Mouse (Mus musculus): ENCODE measurements at regions not wholly inside any gene's neighbourhood (a gene's known extent, or its start where the extent isn't known, plus 50 kb on each side); places are given as distances from the start of the nearest gene placed in this dataset.

GRCm38 (mm10) chr5:50820674-50821073 is 746.9 kb downstream of the Ppargc1a start:
- Histone ChIP-seq H3K4me3 (ENCODE audit: low read depth, low read length) (no peak overlapping the region), H3K9me3 (ENCODE audit: low read length) (no peaks in the 10 kb centered on the region), H3K4me1 (ENCODE audit: insufficient read depth, low read depth, low read length) (no peaks in the 10 kb centered on the region), H3K4me2 (replicated peaks; ENCODE audit: low read depth, low read length) (no peak overlapping the region), H3K36me3 (ENCODE audit: insufficient read depth, low read length) (no peaks in the 10 kb centered on the region), H3K9ac (replicated peaks; ENCODE audit: low read depth) (no peak overlapping the region), H3K27ac (ENCODE audit: low read length) (no peak overlapping the region), H3K27me3 (replicated peaks; ENCODE audit: insufficient read depth, low read length) (no peaks in the 10 kb centered on the region)
- no peak for TF ChIP-seq CTCF (IDR thresholded peaks at IDR 0.05)
- TF ChIP-seq EP300 (IDR thresholded peaks at IDR 0.05), result no peak
- 87% methylated on average over 2 of the region's 2 CpGs for WGBS
- DNase-seq (ENCODE audit: low spot score), result no peak
- ATAC-seq, result no peak

GRCm38 (mm10) chr5:50819959-50820358 is 747.6 kb downstream of the Ppargc1a start:
- no peak overlapping the region for H3K9ac ChIP-seq (replicated peaks; ENCODE audit: low read depth)
- ATAC-seq, result no peak
- H3K27me3 ChIP-seq (replicated peaks; ENCODE audit: insufficient read depth, low read length), result no peaks in the 10 kb centered on the region
- no peak overlapping the region for H3K27ac ChIP-seq (ENCODE audit: low read length)
- no peaks in the 10 kb centered on the region for H3K4me1 ChIP-seq (ENCODE audit: insufficient read depth, low read depth, low read length)
- no peak overlapping the region for H3K4me3 ChIP-seq (ENCODE audit: low read depth, low read length)
- no peak for DNase-seq (ENCODE audit: low spot score)
- TF ChIP-seq CTCF (IDR thresholded peaks at IDR 0.05) (no peak), EP300 (IDR thresholded peaks at IDR 0.05) (no peak)
- H3K4me2 ChIP-seq (replicated peaks; ENCODE audit: low read depth, low read length), result no peak overlapping the region
- no peaks in the 10 kb centered on the region for H3K9me3 ChIP-seq (ENCODE audit: low read length)
- no peaks in the 10 kb centered on the region for H3K36me3 ChIP-seq (ENCODE audit: insufficient read depth, low read length)

GRCm38 (mm10) chr5:50795310-50795709 is 736.5 kb upstream of the Adgra3 start:
- no peaks in the 10 kb centered on the region for H3K4me1 ChIP-seq (ENCODE audit: insufficient read depth, low read depth, low read length)
- no peak overlapping the region for H3K27ac ChIP-seq (ENCODE audit: low read length)
- WGBS, result 68% methylated on average over 4 of the region's 4 CpGs
- TF ChIP-seq EP300 (IDR thresholded peaks at IDR 0.05) (no peak), CTCF (IDR thresholded peaks at IDR 0.05) (no peak)
- H3K9ac ChIP-seq (replicated peaks; ENCODE audit: low read depth), result no peak overlapping the region
- no peaks in the 10 kb centered on the region for H3K36me3 ChIP-seq (ENCODE audit: insufficient read depth, low read length)
- ATAC-seq (no peak), DNase-seq (ENCODE audit: low spot score) (no peak)
- no peak overlapping the region for H3K4me3 ChIP-seq (ENCODE audit: low read depth, low read length)
- no peaks in the 10 kb centered on the region for H3K27me3 ChIP-seq (replicated peaks; ENCODE audit: insufficient read depth, low read length)
- H3K4me2 ChIP-seq (replicated peaks; ENCODE audit: low read depth, low read length), result no peak overlapping the region
- H3K9me3 ChIP-seq (ENCODE audit: low read length), result no peaks in the 10 kb centered on the region

GRCm38 (mm10) chr5:50794453-50795169 is 735.8 kb upstream of the Adgra3 start:
- no peaks in the 10 kb centered on the region for H3K9me3 ChIP-seq (ENCODE audit: low read length)
- H3K27ac ChIP-seq (ENCODE audit: low read length), result no peak overlapping the region
- no peaks in the 10 kb centered on the region for H3K4me1 ChIP-seq (ENCODE audit: insufficient read depth, low read depth, low read length)
- H3K9ac ChIP-seq (replicated peaks; ENCODE audit: low read depth), result no peak overlapping the region
- no peaks in the 10 kb centered on the region for H3K27me3 ChIP-seq (replicated peaks; ENCODE audit: insufficient read depth, low read length)
- H3K4me3 ChIP-seq (ENCODE audit: low read depth, low read length), result no peak overlapping the region
- WGBS, result 75% methylated on average over 2 of the region's 2 CpGs
- no peak overlapping the region for H3K4me2 ChIP-seq (replicated peaks; ENCODE audit: low read depth, low read length)
- no peaks in the 10 kb centered on the region for H3K36me3 ChIP-seq (ENCODE audit: insufficient read depth, low read length)
- ATAC-seq (no peak), DNase-seq (ENCODE audit: low spot score) (no peak)
- TF ChIP-seq CTCF (IDR thresholded peaks at IDR 0.05) (no peak), EP300 (IDR thresholded peaks at IDR 0.05) (no peak)

- DNase-seq (ENCODE audit: low spot score) (no peak), ATAC-seq (no peak)
- H3K4me3 ChIP-seq (ENCODE audit: low read depth, low read length), result no peak overlapping the region
- TF ChIP-seq EP300 (IDR thresholded peaks at IDR 0.05) (no peak), CTCF (IDR thresholded peaks at IDR 0.05) (no peak)
- WGBS, result 72% methylated on average over 1 of the region's 1 CpGs
- no peaks in the 10 kb centered on the region for H3K27me3 ChIP-seq (replicated peaks; ENCODE audit: insufficient read depth, low read length)
- H3K36me3 ChIP-seq (ENCODE audit: insufficient read depth, low read length), result no peaks in the 10 kb centered on the region
- H3K4me1 ChIP-seq (ENCODE audit: insufficient read depth, low read depth, low read length), result no peaks in the 10 kb centered on the region
- H3K27ac ChIP-seq (ENCODE audit: low read length), result no peak overlapping the region
- H3K9me3 ChIP-seq (ENCODE audit: low read length), result no peaks in the 10 kb centered on the region
- no peak overlapping the region for H3K4me2 ChIP-seq (replicated peaks; ENCODE audit: low read depth, low read length)
- no peak overlapping the region for H3K9ac ChIP-seq (replicated peaks; ENCODE audit: low read depth)
Measured at GRCm38 (mm10) chr5:50793558-50793957, 734.8 kb upstream of the Adgra3 start.

GRCm38 (mm10) chr5:50785273-50785672 is 726.5 kb upstream of the Adgra3 start:
- DNase-seq (ENCODE audit: low spot score) (no peak), ATAC-seq (no peak)
- Histone ChIP-seq H3K9me3 (ENCODE audit: low read length) (no peaks in the 10 kb centered on the region), H3K4me1 (ENCODE audit: insufficient read depth, low read depth, low read length) (no peaks in the 10 kb centered on the region), H3K4me2 (replicated peaks; ENCODE audit: low read depth, low read length) (no peak overlapping the region), H3K9ac (replicated peaks; ENCODE audit: low read depth) (no peak overlapping the region), H3K4me3 (ENCODE audit: low read depth, low read length) (no peak overlapping the region), H3K27ac (ENCODE audit: low read length) (no peak overlapping the region), H3K36me3 (ENCODE audit: insufficient read depth, low read length) (no peaks in the 10 kb centered on the region), H3K27me3 (replicated peaks; ENCODE audit: insufficient read depth, low read length) (no peaks in the 10 kb centered on the region)
- no peak for TF ChIP-seq EP300 (IDR thresholded peaks at IDR 0.05)
- TF ChIP-seq CTCF (IDR thresholded peaks at IDR 0.05), result no peak

GRCm38 (mm10) chr5:50779138-50779537 is 720.3 kb upstream of the Adgra3 start:
- Histone ChIP-seq H3K4me3 (ENCODE audit: low read depth, low read length) (no peak overlapping the region), H3K27ac (ENCODE audit: low read length) (no peak overlapping the region), H3K36me3 (ENCODE audit: insufficient read depth, low read length) (no peaks in the 10 kb centered on the region), H3K27me3 (replicated peaks; ENCODE audit: insufficient read depth, low read length) (no peaks in the 10 kb centered on the region), H3K4me2 (replicated peaks; ENCODE audit: low read depth, low read length) (no peak overlapping the region), H3K4me1 (ENCODE audit: insufficient read depth, low read depth, low read length) (no peaks in the 10 kb centered on the region), H3K9me3 (ENCODE audit: low read length) (no peaks in the 10 kb centered on the region), H3K9ac (replicated peaks; ENCODE audit: low read depth) (no peak overlapping the region)
- 49% methylated on average over 3 of the region's 3 CpGs for WGBS
- DNase-seq (ENCODE audit: low spot score) (no peak), ATAC-seq (no peak)
- TF ChIP-seq EP300 (IDR thresholded peaks at IDR 0.05) (no peak), CTCF (IDR thresholded peaks at IDR 0.05) (peak; percentile 32; the same call in 1 of the 2 replicates)
